ENCODE assay signal across 8 mouse cellular contexts in the genomic region with DNA sequence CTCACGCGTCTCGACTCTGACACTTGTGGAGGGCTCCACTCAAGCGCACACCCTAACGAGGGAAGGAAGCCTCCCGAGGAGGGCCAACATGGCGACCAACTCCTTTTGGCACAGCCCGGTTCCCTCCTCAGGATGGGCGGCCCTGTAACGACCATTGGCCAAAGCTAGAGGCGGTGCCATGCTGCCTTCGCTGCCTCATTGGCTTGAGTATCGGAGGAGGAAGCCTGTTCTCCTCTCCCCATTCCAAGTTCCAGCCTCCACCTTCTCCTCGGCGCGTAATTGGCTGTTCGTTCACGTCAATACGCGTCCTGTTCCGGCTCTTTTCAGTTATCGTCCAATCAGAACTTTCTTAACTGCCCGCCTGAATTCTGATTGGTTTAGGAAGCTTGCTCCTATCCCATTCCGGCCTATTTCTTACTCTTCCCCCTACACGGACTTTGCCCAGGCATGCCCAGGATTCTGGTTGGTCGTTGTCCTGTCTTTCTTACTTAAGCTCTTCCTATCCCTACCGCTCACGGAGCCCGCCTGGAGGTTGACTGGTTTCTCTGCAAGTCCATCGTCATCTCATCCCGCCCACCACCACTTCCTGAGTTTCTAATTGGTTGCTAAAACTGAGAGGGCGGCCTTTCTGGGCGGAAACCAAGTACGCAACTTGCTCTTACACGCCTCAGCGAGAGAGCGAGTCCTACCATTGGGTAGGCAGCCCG. TPM values are rescaled to one million over a fixed set of nuclear protein-coding genes. Genes with fewer than 3 reads are reported as not detected.
DNase-seq lines count a peak whose midpoint lies in the region; ATAC-seq lines count a peak whose summit lies in the region.

Gene Sp1, plus strand, starts transcription at position 655 of the 707 bp plus-strand sequence.

- no peaks in the 10 kb centered on the region for H3K27me3 ChIP-seq in hindbrain, embryonic 16.5 days (replicated peaks; ENCODE audit: control insufficient read depth, insufficient read depth, low read length)

- H3K4me1 ChIP-seq in hindbrain, embryonic 16.5 days (ENCODE audit: control insufficient read depth, insufficient read depth, low read depth, low read length) = peaks cover 26% of the 10 kb centered on the region

- H3K36me3 ChIP-seq in hindbrain, embryonic 16.5 days (ENCODE audit: control insufficient read depth, insufficient read depth, low read length) = peaks cover 15% of the 10 kb centered on the region
- peaks cover 18% of the 10 kb centered on the region; the same call in 1 of the 2 replicates for H3K36me3 ChIP-seq in macrophage (ENCODE audit: inconsistent target)

- H3K9me3 ChIP-seq in hindbrain, embryonic 16.5 days (ENCODE audit: control insufficient read depth, low read length) = no peaks in the 10 kb centered on the region

- WGBS in hindbrain, embryonic 16.5 days = under 1% methylated on average over 38 of the region's 38 CpGs
- 1% methylated on average over 38 of the region's 38 CpGs for WGBS in macrophage (ENCODE audit: missing documents)

- H3K4me2 ChIP-seq in hindbrain, embryonic 16.5 days (ENCODE audit: low read length) = peak within 1 kb of the TSS; percentile 70

- H3K79me2 ChIP-seq in macrophage (ENCODE audit: inconsistent target) = peaks cover 39% of the 10 kb centered on the region

- ATAC-seq in hindbrain, embryonic 16.5 days = peak; percentile 99

- DNase-seq in WW6 (ENCODE audit: low read depth, low spot score) = peak; percentile 99
- DNase-seq in cerebellum, postnatal 4 days (ENCODE audit: low spot score in 2 of 2) = peak; percentile 94 to 96
- DNase-seq in gastrocnemius, adult 18-20 months (ENCODE audit: low spot score) = peak; percentile 100
- DNase-seq in left cerebral cortex, adult 18-20 months (ENCODE audit: low spot score in 2 of 2) = peak; percentile 98 to 100
- peak; percentile 100 for DNase-seq in right cerebral cortex, adult 18-20 months
- DNase-seq in urinary bladder, postnatal 10 days (ENCODE audit: low spot score) = peak; percentile 88

- H3K27ac ChIP-seq in hindbrain, embryonic 16.5 days (ENCODE audit: low read depth, low read length) = peak within 1 kb of the TSS; percentile 100
- H3K27ac ChIP-seq in macrophage = peak within 1 kb of the TSS; percentile 93

- peak within 1 kb of the TSS; percentile 82 for H3K9ac ChIP-seq in hindbrain, embryonic 16.5 days (ENCODE audit: low read depth, low read length)

- H3K4me3 ChIP-seq in hindbrain, embryonic 16.5 days (ENCODE audit: low read length) = peak within 1 kb of the TSS; percentile 70
- H3K4me3 ChIP-seq in macrophage (ENCODE audit: inconsistent target) = peak within 1 kb of the TSS; percentile 33

RNA-seq across cellular contexts. Expression of gene Sp1, which starts in this region (rescaled TPM):
- total RNA-seq in gastrocnemius, adult 18-20 months (2021) = 10 to 100 TPM; 16.1 to 19.3 TPM
- polyA plus RNA-seq in hindbrain, embryonic 16.5 days (2015; fragmentation: Nextera tagmentation; extraction: Ambion mirVana) = 3.4 and 3.5 TPM in 2 replicates
- 10 to 100 TPM; 23.8 to 32.2 TPM for total RNA-seq in left cerebral cortex, adult 18-20 months (2021)
- total RNA-seq in macrophage (2018; cell fraction: chromatin; rRNA removed) = 10 to 100 TPM; 25.2 to 50.1 (median 38.2) TPM
- total RNA-seq in macrophage (2018; cell fraction: cytosol; rRNA removed) = 10 to 100 TPM; 28.8 to 47.4 (median 37.9) TPM
- 10 to 100 TPM; 29.8 to 76.0 (median 40.8) TPM for total RNA-seq in macrophage (2018; cell fraction: nucleus; rRNA removed)
- 19.8 to 22.7 TPM (median 22.6 TPM) in 3 replicates for polyA plus RNA-seq in macrophage (2018)

Comparison
In these comparisons a context has a peak if more than half of its experiments do, and no peak if none do; other contexts are left out.
1. Peak in every context shown above with its lines: DNase-seq, ATAC-seq, H3K4me3 ChIP-seq and H3K27ac ChIP-seq.